Mouse (Mus musculus) heart, adult 10 weeks (tissue): Measurements from ENCODE around the gene Hs3st2. TPM values are rescaled to one million over a fixed set of nuclear protein-coding genes. Genes with fewer than 3 reads are reported as not detected.

Experiments used
- polyA plus RNA-seq: library from polyadenylated mRNA; stranded (reverse); fragments of 350-450 nt; fragmentation: Illumina TruSeq; extraction: RNeasy Lipid Tissue Mini Kit (QIAGEN cat#74804); gene quantifications from one replicate; pipeline ENCODE4 v1.2.3, GENCODE M21; 2014; ENCODE audit warnings: low read depth, low replicate concordance

The Hs3st2 gene
- not detected for polyA plus RNA-seq

DNA sequence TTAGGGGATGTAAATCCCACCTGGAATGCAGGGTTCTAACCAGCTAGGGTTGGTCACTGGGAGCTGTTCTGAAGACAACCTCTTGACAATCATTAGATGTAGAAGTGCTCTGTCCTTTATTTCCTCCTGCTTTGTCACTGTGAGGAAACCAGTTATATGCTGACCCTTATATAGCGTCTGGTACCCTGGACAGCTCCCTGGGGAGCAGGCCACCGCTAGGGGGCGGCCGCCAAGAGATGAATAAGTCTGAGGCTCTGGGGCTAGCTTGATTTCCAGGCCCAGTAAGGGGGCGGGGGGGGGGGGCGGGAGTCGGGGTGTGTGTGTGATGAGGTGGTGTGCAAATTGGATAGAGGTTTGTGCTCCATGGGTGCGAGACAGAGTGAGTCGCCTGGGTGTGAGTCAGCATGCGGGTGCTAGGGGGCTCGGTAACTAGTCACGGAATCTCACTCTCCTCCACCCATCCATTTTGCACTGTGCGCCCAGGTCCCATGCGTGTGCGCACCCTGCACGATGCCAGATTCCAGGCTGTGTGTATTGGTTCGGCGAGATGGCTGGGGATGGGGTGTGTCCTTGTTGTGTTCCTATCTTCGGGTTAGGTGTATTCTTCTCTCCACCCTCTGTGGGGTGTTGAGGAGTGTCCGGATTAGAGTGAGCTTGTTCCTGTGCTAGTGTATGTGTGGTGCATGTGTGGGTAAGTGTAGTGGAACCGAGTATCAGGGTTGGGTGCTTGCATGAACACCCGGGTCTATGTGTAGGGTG is at the start of gene Hs3st2:
Gene Hs3st2 (plus strand): TSS at position 635 of the 759 bp plus-strand sequence.

